In genomic region chr7:45409497-45410163, GRCm38 (mm10) we compare ENCODE assay signal across 40 mouse cellular contexts. TPM values are rescaled to one million over a fixed set of nuclear protein-coding genes. Genes with fewer than 3 reads are reported as not detected.
"Had no signal": no experiment of that assay in that cellular context is flagged by ENCODE, and none has a peak within 500 bp of the region (broad histone marks: within the 10 kb centered on the region; RNA-seq: fewer than 3 reads in every experiment).

No protein-coding gene starts in this region.

- H3K9me3 ChIP-seq: heart, embryonic 13.5 days; heart, embryonic 15.5 days; hindbrain, embryonic 10.5 days; intestine, embryonic 15.5 days; kidney, embryonic 15.5 days; limb, embryonic 13.5 days; limb, embryonic 15.5 days; liver, embryonic 12.5 days had no signal

- H3K27ac ChIP-seq: heart, adult 2 months; heart, embryonic 13.5 days; heart, embryonic 15.5 days; hindbrain, embryonic 10.5 days; hindbrain, embryonic 12.5 days; hindbrain, embryonic 14.5 days; intestine, embryonic 15.5 days; kidney, embryonic 15.5 days; kidney, postnatal 0 days; limb, embryonic 13.5 days; limb, embryonic 15.5 days; liver, embryonic 12.5 days had no signal

- H3K4me3 ChIP-seq: heart, adult 2 months; heart, embryonic 13.5 days; heart, embryonic 15.5 days; hindbrain, embryonic 10.5 days; hindbrain, embryonic 12.5 days; intestine, embryonic 15.5 days; kidney, embryonic 15.5 days; limb, embryonic 13.5 days; limb, embryonic 15.5 days; liver, embryonic 12.5 days had no signal

- H3K36me3 ChIP-seq: heart, embryonic 13.5 days; heart, embryonic 15.5 days; hindbrain, embryonic 10.5 days; hindbrain, embryonic 12.5 days; intestine, embryonic 15.5 days; kidney, embryonic 15.5 days; limb, embryonic 13.5 days; limb, embryonic 15.5 days; liver, embryonic 12.5 days had no signal

- ATAC-seq: hindbrain, embryonic 16.5 days; inflammation-experienced regulatory T-cells, adult 6 months; intestine, embryonic 15.5 days; liver, embryonic 12.5 days had no signal

- H3K9ac ChIP-seq: heart, embryonic 13.5 days; heart, embryonic 15.5 days; hindbrain, embryonic 12.5 days; hindbrain, embryonic 14.5 days; intestine, embryonic 15.5 days; kidney, embryonic 15.5 days; limb, embryonic 13.5 days; limb, embryonic 15.5 days; liver, embryonic 12.5 days had no signal

- H3K4me2 ChIP-seq: heart, embryonic 11.5 days; heart, embryonic 13.5 days; heart, embryonic 15.5 days; hindbrain, embryonic 12.5 days; hindbrain, embryonic 14.5 days; intestine, embryonic 15.5 days; kidney, embryonic 15.5 days; limb, embryonic 13.5 days; limb, embryonic 15.5 days; liver, embryonic 12.5 days had no signal

- DNase-seq: gastrocnemius, postnatal 10 days; gastrocnemius, postnatal 25 days; heart, adult 2 months; heart, postnatal 4 days; kidney, adult 11 months; kidney, adult 2 months; kidney, adult 9 months; kidney, postnatal 14 days; kidney, postnatal 36 days; layer of hippocampus, adult 9-11 months; layer of hippocampus, postnatal 36 days; left cerebral cortex, postnatal 4 days had no signal

RNA-seq across cellular contexts. Expression of gene Ntf5, which starts 3.9 kb away (rescaled TPM):
- total RNA-seq: granulocyte monocyte progenitor cell, adult 5-6 weeks; layer of hippocampus, adult 18-20 months; left cerebral cortex, postnatal 10 days; liver, adult 2 months had no signal
- polyA plus RNA-seq: liver, adult 2 months had no signal

RNA-seq across cellular contexts. Expression of gene Kcna7, which starts 4.2 kb away (rescaled TPM):
- total RNA-seq: granulocyte monocyte progenitor cell, adult 5-6 weeks; layer of hippocampus, adult 18-20 months; layer of hippocampus, postnatal 14 days; layer of hippocampus, postnatal 36 days; left cerebral cortex, adult 18-20 months; left cerebral cortex, postnatal 10 days; left cerebral cortex, postnatal 25 days had no signal
- polyA plus RNA-seq: frontal cortex, adult 2 months; hindbrain, embryonic 10.5 days; hindbrain, embryonic 12.5 days; hindbrain, embryonic 14.5 days; inflammation-experienced regulatory T-cells, adult 6 months; kidney, embryonic 15.5 days; limb, embryonic 11.5 days; limb, embryonic 13.5 days; liver, adult 2 months had no signal

RNA-seq across cellular contexts. Expression of gene Lhb, which starts 11.0 kb away (rescaled TPM):
- total RNA-seq: gastrocnemius, postnatal 10 days; gastrocnemius, postnatal 4 days; granulocyte monocyte progenitor cell, adult 5-6 weeks; heart, adult 2 months; heart, postnatal 25 days; heart, postnatal 4 days; layer of hippocampus, postnatal 36 days; left cerebral cortex, adult 18-20 months; left cerebral cortex, adult 8-10 months; left cerebral cortex, postnatal 10 days; left cerebral cortex, postnatal 25 days; left cerebral cortex, postnatal 4 days; liver, adult 2 months had no signal
- polyA plus RNA-seq: frontal cortex, adult 2 months; heart, embryonic 13.5 days; heart, embryonic 15.5 days; heart, postnatal 0 days; inflammation-experienced regulatory T-cells, adult 6 months; kidney, adult 2 months; kidney, embryonic 15.5 days; kidney, postnatal 0 days; large intestine, adult 2 months; limb, embryonic 11.5 days; limb, embryonic 13.5 days; limb, embryonic 15.5 days; liver, adult 2 months; liver, embryonic 12.5 days had no signal
